Mouse (Mus musculus) forelimb bud, embryonic 11.5 days (tissue): ENCODE data around the gene Tubb2b.

Experiments used
- DNase-seq: peaks from one replicate; pipeline ENCODE4 v3.0.0-alpha.2; 2012; ENCODE audit warnings: low read depth, low spot score

Tubb2b gene

GRCm38 (mm10) chr13:34136605-34137004 lies 6.3 kb upstream of the Tubb2b start:
- no peak for DNase-seq

- DNase-seq, result no peak
Observed at GRCm38 (mm10) chr13:34134276-34134675, 4.0 kb upstream of the Tubb2b start.

GRCm38 (mm10) chr13:34133326-34134071 lies 3.2 kb upstream of the Tubb2b start:
- DNase-seq, result no peak

GRCm38 (mm10) chr13:34132875-34133274 lies 2.6 kb upstream of the Tubb2b start:
- no peak for DNase-seq

GRCm38 (mm10) chr13:34132299-34132698 lies 2.0 kb upstream of the Tubb2b start:
- DNase-seq, result no peak

- DNase-seq, result peak; percentile 54
Observed at GRCm38 (mm10) chr13:34131708-34132060, 1.4 kb upstream of the Tubb2b start.

- peak; percentile 72 for DNase-seq
Observed at GRCm38 (mm10) chr13:34131011-34131707, 893 bp upstream of the Tubb2b start.

GRCm38 (mm10) chr13:34129485-34130225 lies 611 bp downstream of the Tubb2b start:
- DNase-seq, result peak; percentile 56

- DNase-seq, result no peak
Observed at GRCm38 (mm10) chr13:34128276-34129114, 1.8 kb downstream of the Tubb2b start.

- DNase-seq, result no peak
Observed at GRCm38 (mm10) chr13:34125711-34126110, 4.6 kb downstream of the Tubb2b start.

GRCm38 (mm10) chr13:34120536-34120935 lies 9.7 kb downstream of the Tubb2b start:
- no peak for DNase-seq

GRCm38 (mm10) chr13:34119406-34119805 lies 10.9 kb downstream of the Tubb2b start:
- no peak for DNase-seq

- DNase-seq, result no peak
Observed at GRCm38 (mm10) chr13:34118816-34119215, 11.4 kb downstream of the Tubb2b start.

- DNase-seq, result no peak
Observed at GRCm38 (mm10) chr13:34116508-34116907, 13.8 kb downstream of the Tubb2b start.

GRCm38 (mm10) chr13:34114654-34115053 lies 15.6 kb downstream of the Tubb2b start:
- no peak for DNase-seq

- no peak for DNase-seq
Observed at GRCm38 (mm10) chr13:34113086-34113485, 17.2 kb downstream of the Tubb2b start.

- no peak for DNase-seq
Observed at GRCm38 (mm10) chr13:34112369-34113081, 17.7 kb downstream of the Tubb2b start.

- no peak for DNase-seq
Observed at GRCm38 (mm10) chr13:34111878-34112277, 18.4 kb downstream of the Tubb2b start.

GRCm38 (mm10) chr13:34111019-34111418 lies 19.2 kb downstream of the Tubb2b start:
- DNase-seq, result no peak

- DNase-seq, result no peak
Observed at GRCm38 (mm10) chr13:34109677-34110058, 20.6 kb downstream of the Tubb2b start.
